ENCODE assay signal across 14 mouse cellular contexts in the genomic region with DNA sequence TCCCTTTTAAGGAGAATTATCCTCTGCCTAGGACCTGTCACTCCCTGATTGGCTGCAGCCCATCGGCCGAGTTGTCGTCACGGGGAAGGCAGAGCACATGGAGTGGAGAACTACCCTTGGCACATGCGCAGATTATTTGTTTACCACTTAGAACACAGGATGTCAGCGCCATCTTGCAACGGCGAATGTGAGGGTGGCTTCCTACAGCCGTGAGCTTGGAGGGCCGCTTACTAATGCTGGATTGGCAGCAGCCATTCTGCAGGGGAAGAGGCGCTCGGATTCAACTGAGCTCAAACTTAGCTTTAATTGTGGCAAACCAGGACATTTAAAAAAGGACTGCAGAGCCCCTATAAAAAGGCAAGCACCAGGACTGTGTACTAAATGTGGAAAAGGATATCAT. TPM values are rescaled to one million over a fixed set of nuclear protein-coding genes. Genes with fewer than 3 reads are reported as not detected.
"Had no signal": no experiment of that assay in that cellular context is flagged by ENCODE, and none has a peak within 500 bp of the region (broad histone marks: within the 10 kb centered on the region; RNA-seq: fewer than 3 reads in every experiment).

No protein-coding gene starts in this region.

RNA-seq across cellular contexts. Expression of a gene that starts 35.1 kb away (rescaled TPM):
- polyA plus RNA-seq: embryonic facial prominence, embryonic 13.5 days; embryonic facial prominence, embryonic 14.5 days; embryonic facial prominence, embryonic 15.5 days; erythroblast, embryonic 14.5 days; forebrain, embryonic 10.5 days; forebrain, embryonic 12.5 days; forebrain, embryonic 13.5 days; forebrain, embryonic 14.5 days; forebrain, embryonic 15.5 days; forebrain, embryonic 16.5 days; forebrain, postnatal 0 days; frontal cortex, adult 2 months; gonadal fat pad, adult 2 months; heart, adult 2 months had no signal
